Mouse (Mus musculus) kidney, adult 2 months (tissue): ENCODE measurements at regions not wholly inside any gene's neighbourhood (a gene's known extent, or its start where the extent isn't known, plus 50 kb on each side); places are given as distances from the start of the nearest gene placed in this dataset.

ENCODE experiments used
- DNase-seq: peaks from one replicate; pipeline ENCODE4 v3.0.0; 2021
- H3K27ac ChIP-seq: fragments of 200-500 bp; 2 replicates; pipeline ENCODE4 v1.5.1; 2012; ENCODE audit warnings: low read depth, low read length, control low read depth, inconsistent platforms; ENCODE audit not compliant: insufficient read depth
- H3K27me3 ChIP-seq: fragments of 200-500 bp; replicated peaks from 2 replicates; pipeline ENCODE4 v1.6.1; 2012; ENCODE audit warnings: mild to moderate bottlenecking, moderate library complexity, low read length, inconsistent platforms; ENCODE audit not compliant: control insufficient read depth, insufficient read depth
- H3K36me3 ChIP-seq: fragments of 200-500 bp; 2 replicates; pipeline ENCODE4 v1.6.1; 2012; ENCODE audit warnings: mild to moderate bottlenecking, moderate library complexity, low read length, inconsistent platforms; ENCODE audit not compliant: control insufficient read depth, insufficient read depth
- H3K4me1 ChIP-seq: fragments of 200-500 bp; 2 replicates; pipeline ENCODE4 v1.6.1; 2011; ENCODE audit warnings: low read length; ENCODE audit not compliant: control insufficient read depth, insufficient read depth
- H3K4me3 ChIP-seq: fragments of 200-500 bp; 2 replicates; pipeline ENCODE4 v1.5.1; 2011; ENCODE audit warnings: mild to moderate bottlenecking, low read depth, low read length, control low read depth; ENCODE audit not compliant: insufficient read depth
- CTCF ChIP-seq: fragments of 200-500 bp; conservative IDR thresholded peaks from 2 replicates; pipeline ENCODE4 v1.5.1; 2011; ENCODE audit warnings: low read depth, mild to moderate bottlenecking, control low read depth, low read length, moderate library complexity, mixed read lengths; ENCODE audit not compliant: insufficient read depth, insufficient read length
- POLR2A ChIP-seq: fragments of 200-500 bp; IDR thresholded peaks from one replicate; pipeline ENCODE4 v1.6.1; 2011; ENCODE audit warnings: low read depth, low read length, control low read depth
- WGBS: fragments of 180-500 bp; shearing (Covaris S2); methylation state at CpG from one replicate; pipeline ENCODE4 v1.1.7; 2018; 5-methylcytosine and 5-hydroxymethylcytosine counted together

DNA sequence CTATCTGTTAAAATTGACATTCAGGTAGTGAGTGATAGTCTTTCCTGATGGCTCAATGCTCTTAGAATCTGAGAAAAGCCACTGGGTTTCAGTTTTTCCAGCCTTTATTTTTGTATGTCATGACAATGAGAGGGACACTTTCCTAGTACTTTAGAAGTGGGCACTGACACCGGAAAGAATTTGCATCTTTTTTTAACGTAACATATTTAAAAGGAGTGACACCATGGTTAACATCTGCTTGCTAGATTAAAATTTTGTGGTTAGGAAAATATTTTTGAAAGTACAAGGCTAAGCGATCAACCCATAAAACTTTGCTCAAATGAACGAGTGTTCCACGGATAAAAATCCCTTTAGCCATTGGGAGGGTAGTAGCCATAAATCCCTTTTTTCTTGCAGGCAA lies 174.7 kb downstream of the 1700129C05Rik start:
- WGBS: 58% methylated on average over 5 of the region's 5 CpGs
- Histone ChIP-seq H3K27ac (no peak overlapping the region), H3K4me3 (no peak overlapping the region), H3K4me1 (no peaks in the 10 kb centered on the region), H3K27me3 (no peaks in the 10 kb centered on the region), H3K36me3 (no peaks in the 10 kb centered on the region)
- no peak for DNase-seq
- no peak for TF ChIP-seq CTCF
- no peak for TF ChIP-seq POLR2A

DNA sequence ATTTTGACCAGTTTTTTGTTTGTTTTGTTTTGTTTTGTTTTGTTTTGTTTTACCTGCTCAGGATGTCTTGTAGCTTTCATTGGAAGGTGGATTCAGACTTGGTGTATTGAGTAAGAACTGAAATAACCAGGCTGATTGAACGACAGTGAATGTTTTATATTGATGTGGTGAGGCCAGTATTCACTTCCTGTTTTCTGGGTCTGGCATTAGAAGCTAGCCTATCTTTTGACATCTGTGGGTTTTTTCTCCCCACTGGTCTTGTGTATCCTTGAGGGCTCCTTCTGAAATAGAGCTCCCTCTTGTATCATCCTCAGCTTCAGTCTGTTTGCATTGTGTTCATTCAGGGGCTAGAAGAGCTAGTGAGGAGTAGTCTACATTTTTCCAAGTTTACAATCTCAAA lies 175.5 kb downstream of the 1700129C05Rik start:
- WGBS: 76% methylated on average over 1 of the region's 1 CpGs
- H3K27me3 ChIP-seq: no peaks in the 10 kb centered on the region
- no peak for TF ChIP-seq CTCF
- TF ChIP-seq POLR2A: no peak
- H3K27ac ChIP-seq: no peak overlapping the region
- H3K36me3 ChIP-seq: no peaks in the 10 kb centered on the region
- no peaks in the 10 kb centered on the region for H3K4me1 ChIP-seq
- DNase-seq: no peak
- H3K4me3 ChIP-seq: no peak overlapping the region

DNA sequence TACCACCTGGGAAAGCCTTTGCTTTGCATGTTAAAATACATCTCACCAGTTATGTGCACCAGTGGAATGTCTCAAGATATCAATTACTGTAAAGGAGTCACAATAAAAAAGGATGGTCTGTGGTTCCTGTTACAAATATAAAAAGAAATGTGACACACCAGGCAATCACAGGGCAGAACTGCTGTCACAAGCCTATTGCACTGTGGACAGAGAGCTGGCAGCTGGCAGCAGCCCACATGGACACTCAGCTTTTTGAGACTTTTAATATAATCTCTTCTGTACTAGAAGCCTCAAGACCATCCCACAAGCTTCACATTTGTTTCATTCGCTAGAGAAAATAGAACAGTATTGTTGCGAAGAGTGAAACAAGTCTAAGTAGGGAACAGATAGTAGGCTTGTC lies 197.7 kb downstream of the 1700129C05Rik start:
- Histone ChIP-seq H3K4me3 (no peak overlapping the region), H3K4me1 (no peaks in the 10 kb centered on the region), H3K27ac (no peak overlapping the region), H3K36me3 (no peaks in the 10 kb centered on the region), H3K27me3 (no peaks in the 10 kb centered on the region)
- no peak for DNase-seq
- whole genome bisulfite sequencing: 83% methylated on average over 2 of the region's 2 CpGs
- no peak for TF ChIP-seq CTCF
- TF ChIP-seq POLR2A: no peak

DNA sequence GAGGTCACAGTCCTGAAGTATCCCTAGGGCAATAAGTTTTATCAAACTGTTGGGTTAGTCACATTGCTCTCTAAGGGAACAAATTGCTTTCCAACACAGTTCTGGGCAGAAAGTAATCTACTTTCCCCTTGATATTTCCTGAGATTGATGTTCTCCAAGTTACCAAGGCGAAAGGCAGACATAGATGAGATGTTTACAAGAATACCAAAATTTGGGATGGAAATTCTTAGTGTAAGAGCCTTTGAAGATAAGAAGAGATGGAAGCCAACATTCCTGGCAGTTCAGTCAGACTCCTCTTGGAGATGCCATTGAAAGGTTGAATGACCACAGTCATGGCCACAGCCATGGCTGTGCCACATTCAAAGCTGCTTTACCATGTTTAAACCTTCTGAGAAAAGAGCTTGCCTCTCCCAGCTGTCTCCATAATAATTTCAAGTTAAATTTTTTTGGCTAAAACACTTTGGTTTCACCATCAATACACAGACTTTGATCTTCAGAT lies 199.4 kb downstream of the 1700129C05Rik start:
- 90% methylated on average over 1 of the region's 1 CpGs for WGBS
- no peak for DNase-seq

DNA sequence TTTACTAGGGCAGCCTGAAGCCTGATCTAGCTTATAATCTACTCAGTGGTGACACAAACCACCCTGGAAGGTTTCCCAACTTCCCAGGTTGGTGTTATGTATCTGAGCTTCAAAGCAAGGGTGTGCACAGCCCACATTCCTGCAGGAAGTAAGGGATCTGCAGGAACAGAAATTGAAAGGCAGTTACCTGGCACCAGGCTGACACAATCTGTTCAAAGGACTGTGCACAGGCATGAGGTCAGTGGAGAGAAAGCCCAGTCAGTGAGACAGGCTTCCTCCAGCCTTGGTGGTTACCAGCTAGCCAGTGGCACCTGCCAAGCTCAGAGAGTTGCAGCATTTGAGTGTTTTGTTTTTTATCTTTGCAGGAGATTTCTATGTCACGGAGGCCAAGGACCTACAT lies 203.6 kb downstream of the 1700129C05Rik start:
- no peak for DNase-seq

More for the DNA sequence above, 199.4 kb downstream of the 1700129C05Rik start:
- TF ChIP-seq POLR2A (no peak), CTCF (no peak)
- Histone ChIP-seq H3K27me3 (no peaks in the 10 kb centered on the region), H3K36me3 (no peaks in the 10 kb centered on the region), H3K4me1 (no peaks in the 10 kb centered on the region), H3K27ac (no peak overlapping the region), H3K4me3 (no peak overlapping the region)

DNA sequence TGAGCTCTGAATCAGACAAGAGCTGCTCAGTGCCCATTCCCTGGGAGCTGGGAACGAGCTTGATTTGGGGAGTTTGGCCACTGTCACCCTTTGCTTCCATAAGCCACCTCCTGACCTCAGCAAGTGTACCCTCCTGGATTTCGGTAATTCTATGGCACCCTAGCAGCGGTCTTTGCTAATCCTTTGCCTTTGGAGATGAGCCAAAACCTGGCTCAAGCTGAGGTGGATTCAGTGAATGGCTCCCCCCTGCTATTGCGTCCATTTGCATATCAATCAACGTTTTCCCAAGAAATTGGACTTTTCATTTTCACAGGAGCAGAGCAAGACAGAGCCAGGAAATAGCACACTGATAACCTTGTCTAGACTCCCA lies 204.1 kb downstream of the 1700129C05Rik start:
- no peak for DNase-seq
- no peak overlapping the region for H3K4me3 ChIP-seq
- TF ChIP-seq POLR2A: no peak
- TF ChIP-seq CTCF: no peak
- no peaks in the 10 kb centered on the region for H3K36me3 ChIP-seq
- 64% methylated on average over 5 of the region's 5 CpGs for WGBS
- H3K27me3 ChIP-seq: no peaks in the 10 kb centered on the region
- H3K4me1 ChIP-seq: 0 out of 2 replicates have a peak, but pooled peaks cover 4% of the 10 kb centered on the region
- no peak overlapping the region for H3K27ac ChIP-seq

More for the DNA sequence above, 203.6 kb downstream of the 1700129C05Rik start:
- no peaks in the 10 kb centered on the region for H3K27me3 ChIP-seq
- H3K36me3 ChIP-seq: no peaks in the 10 kb centered on the region
- no peak for TF ChIP-seq CTCF
- TF ChIP-seq POLR2A: no peak
- H3K27ac ChIP-seq: no peak overlapping the region
- 93% methylated on average over 1 of the region's 1 CpGs for WGBS
- no peak overlapping the region for H3K4me3 ChIP-seq
- 0 out of 2 replicates have a peak, but pooled peaks cover 4% of the 10 kb centered on the region for H3K4me1 ChIP-seq

DNA sequence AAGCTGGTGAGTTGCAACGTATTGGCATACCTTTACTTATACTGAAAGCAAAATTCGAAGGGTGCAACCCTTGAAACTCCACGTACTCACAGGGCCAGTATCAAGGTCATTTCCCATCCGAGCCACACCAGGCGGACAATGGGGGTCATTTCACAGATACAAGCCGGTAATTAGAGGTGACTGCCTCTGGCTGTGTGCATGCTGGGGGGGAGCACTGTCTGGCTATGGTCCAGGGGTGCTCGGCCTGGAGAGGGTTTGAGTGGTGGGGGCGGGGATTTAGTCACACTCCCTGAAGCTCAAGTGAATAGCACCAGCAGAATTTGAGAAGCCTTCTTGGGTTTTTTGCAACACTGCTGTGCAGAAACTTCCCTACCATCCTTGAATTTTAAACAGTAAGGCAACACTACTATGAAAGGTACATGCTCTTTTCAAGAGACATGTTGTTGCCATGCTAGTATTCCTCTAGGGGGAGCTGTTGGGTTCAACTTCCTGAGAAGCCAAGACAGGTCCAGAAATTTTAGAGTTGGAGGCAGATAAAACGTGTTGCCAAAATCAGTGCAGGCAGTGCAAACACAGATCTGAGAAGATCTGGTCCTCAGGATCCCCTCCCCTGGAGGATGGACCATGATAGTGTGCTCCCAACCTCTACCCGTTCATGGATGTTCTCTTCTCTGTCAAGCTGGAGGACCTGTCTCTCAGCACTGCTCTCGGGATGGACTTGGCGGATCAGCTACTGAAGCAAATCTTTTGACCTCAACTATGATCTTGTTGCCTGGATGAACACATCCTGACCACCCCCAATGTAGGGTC lies 204.7 kb downstream of the 1700129C05Rik start:
- no peak for TF ChIP-seq POLR2A
- no peak for TF ChIP-seq CTCF
- H3K4me3 ChIP-seq: peak overlapping the region; percentile 17; the same call in 1 of the 2 replicates
- H3K27ac ChIP-seq: no peak overlapping the region
- H3K36me3 ChIP-seq: no peaks in the 10 kb centered on the region
- no peaks in the 10 kb centered on the region for H3K27me3 ChIP-seq
- DNase-seq: peak; percentile 11
- H3K4me1 ChIP-seq: 0 out of 2 replicates have a peak, but pooled peaks cover 4% of the 10 kb centered on the region
- WGBS: 34% methylated on average over 12 of the region's 12 CpGs
